Mouse (Mus musculus) MEL (cell line): Measurements from ENCODE around the gene Atp1a1.

Experiments used
- CTCF ChIP-seq, 3 experiments: IDR thresholded peaks in 2 of 3; conservative IDR thresholded peaks in 1 of 3; 2 replicates each; pipeline ENCODE4 v1.5.1; 2011 to 2012; ENCODE audit warnings: low read length in 3 of 3, low read depth in 2 of 3, mild to moderate bottlenecking in 2 of 3, improper control_type of control experiment in 1 of 3, inconsistent platforms in 1 of 3, mixed read lengths in 1 of 3, moderate library complexity in 1 of 3; ENCODE audit not compliant: control insufficient read depth in 1 of 3, insufficient read depth in 1 of 3, poor library complexity in 1 of 3, severe bottlenecking in 1 of 3
- ELF1 ChIP-seq: IDR thresholded peaks from 2 replicates; pipeline ENCODE4 v1.6.1; 2014; ENCODE audit warnings: low read depth, mild to moderate bottlenecking, inconsistent platforms, low read length, improper control_type of control experiment, moderate library complexity
- JUND ChIP-seq: IDR thresholded peaks from 2 replicates; pipeline ENCODE4 v1.6.1; 2011; ENCODE audit warnings: low read depth, mild to moderate bottlenecking, improper control_type of control experiment, low read length
- MAX ChIP-seq: IDR thresholded peaks from 2 replicates; pipeline ENCODE4 v1.6.1; 2011; ENCODE audit warnings: low read length, improper control_type of control experiment
- POLR2A ChIP-seq, 2 experiments: IDR thresholded peaks; 2 replicates each; pipeline ENCODE4 v1.6.1; 2011 to 2012; ENCODE audit warnings: low read length in 2 of 2, mild to moderate bottlenecking in 2 of 2, control low read depth in 1 of 2, improper control_type of control experiment in 1 of 2, low read depth in 1 of 2, moderate library complexity in 1 of 2; ENCODE audit not compliant: control insufficient read depth in 1 of 2, insufficient read depth in 1 of 2, poor library complexity in 1 of 2
- POLR2AphosphoS5 ChIP-seq: IDR thresholded peaks from 2 replicates; pipeline ENCODE4 v1.6.1; 2012; ENCODE audit warnings: low read depth, borderline replicate concordance, mild to moderate bottlenecking, inconsistent platforms, low read length, moderate library complexity, mixed read lengths
- TAL1 ChIP-seq: IDR thresholded peaks from 2 replicates; pipeline ENCODE4 v1.6.1; 2012; ENCODE audit warnings: mild to moderate bottlenecking, inconsistent platforms, low read length, moderate library complexity, mixed read lengths
- TBP ChIP-seq: IDR thresholded peaks from 2 replicates; pipeline ENCODE4 v1.8.0; 2011; ENCODE audit warnings: low read depth, low read length, improper control_type of control experiment
- TCF12 ChIP-seq: IDR thresholded peaks from 2 replicates; pipeline ENCODE4 v1.6.1; 2014; ENCODE audit warnings: low read depth, mild to moderate bottlenecking, inconsistent platforms, low read length, improper control_type of control experiment, moderate library complexity
- USF2 ChIP-seq, 2 experiments: IDR thresholded peaks; 2 replicates each; pipeline ENCODE4 v1.6.1; 2011 to 2012; ENCODE audit warnings: improper control_type of control experiment in 2 of 2, low read length in 2 of 2, borderline replicate concordance in 1 of 2, inconsistent platforms in 1 of 2, low read depth in 1 of 2, mild to moderate bottlenecking in 1 of 2; ENCODE audit not compliant: insufficient read depth in 1 of 2

DNA sequence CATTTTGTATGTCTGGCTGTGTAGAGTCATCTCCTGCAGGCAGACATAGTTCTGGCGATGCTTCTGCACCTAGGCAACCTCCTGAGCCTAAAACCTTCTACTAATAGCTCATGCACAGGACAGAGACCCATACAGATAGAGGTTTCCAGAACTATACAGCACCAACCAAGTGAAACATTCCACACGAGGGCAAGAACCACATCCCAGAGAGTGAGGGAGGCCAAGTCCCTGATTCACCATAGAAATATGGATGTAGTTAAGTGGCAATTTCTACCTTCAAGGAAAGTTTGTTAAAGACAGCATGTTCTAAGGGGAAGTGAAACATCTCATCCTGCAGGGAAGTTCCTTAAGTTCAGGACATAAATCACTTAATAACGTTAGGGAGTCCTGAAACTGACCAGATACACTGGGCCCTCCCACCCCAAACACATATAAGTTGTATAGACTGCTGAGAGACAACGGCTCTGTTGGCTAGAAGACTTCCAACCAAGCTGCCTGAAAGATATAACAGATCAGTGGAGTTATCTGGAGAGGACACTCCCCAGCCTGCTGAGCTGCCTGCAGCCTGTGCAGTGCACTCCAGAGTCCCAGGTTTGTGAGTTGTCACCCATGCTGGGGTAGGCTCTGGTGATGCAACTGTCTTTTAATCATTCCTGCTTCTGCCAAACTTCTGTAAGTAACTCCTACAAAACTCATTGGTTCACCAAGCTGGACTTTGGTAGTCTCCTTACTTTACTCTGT, 39.7 kb upstream of the Atp1a1 start:
- TF ChIP-seq CTCF (IDR thresholded peaks at IDR 0.05 in 2 of 3, conservative IDR thresholded peaks at IDR 0.05 in 1 of 3; ENCODE audit: control insufficient read depth in 1 of 3, insufficient read depth in 1 of 3, low read depth in 2 of 3, low read length in 3 of 3, poor library complexity in 1 of 3, severe bottlenecking in 1 of 3), result no peak
- no peak for TF ChIP-seq POLR2A (IDR thresholded peaks at IDR 0.05; ENCODE audit: control insufficient read depth in 1 of 2, insufficient read depth in 1 of 2, low read depth in 1 of 2, low read length in 2 of 2, poor library complexity in 1 of 2)
- TF ChIP-seq JUND, result no peak
- TF ChIP-seq POLR2AphosphoS5, result no peak
- no peak for TF ChIP-seq ELF1
- TF ChIP-seq USF2 (IDR thresholded peaks at IDR 0.05; ENCODE audit: borderline replicate concordance in 1 of 2, insufficient read depth in 1 of 2, low read depth in 1 of 2, low read length in 2 of 2), result no peak
- no peak for TF ChIP-seq MAX
- no peak for TF ChIP-seq TAL1
- no peak for TF ChIP-seq TCF12
- TF ChIP-seq TBP, result no peak
